Mouse (Mus musculus) 3134 (cell line): ENCODE data around the gene Rab11fip3.
A peak's percentile ranks its signal among the peaks of the same experiment; 100 is the strongest.

Source experiments
- DNase-seq: peaks from one replicate; pipeline ENCODE4 v3.0.0-alpha.2; 2011; ENCODE audit warnings: low spot score; ENCODE audit not compliant: insufficient read length; ENCODE audit errors: extremely low read depth

Gene Rab11fip3

DNA sequence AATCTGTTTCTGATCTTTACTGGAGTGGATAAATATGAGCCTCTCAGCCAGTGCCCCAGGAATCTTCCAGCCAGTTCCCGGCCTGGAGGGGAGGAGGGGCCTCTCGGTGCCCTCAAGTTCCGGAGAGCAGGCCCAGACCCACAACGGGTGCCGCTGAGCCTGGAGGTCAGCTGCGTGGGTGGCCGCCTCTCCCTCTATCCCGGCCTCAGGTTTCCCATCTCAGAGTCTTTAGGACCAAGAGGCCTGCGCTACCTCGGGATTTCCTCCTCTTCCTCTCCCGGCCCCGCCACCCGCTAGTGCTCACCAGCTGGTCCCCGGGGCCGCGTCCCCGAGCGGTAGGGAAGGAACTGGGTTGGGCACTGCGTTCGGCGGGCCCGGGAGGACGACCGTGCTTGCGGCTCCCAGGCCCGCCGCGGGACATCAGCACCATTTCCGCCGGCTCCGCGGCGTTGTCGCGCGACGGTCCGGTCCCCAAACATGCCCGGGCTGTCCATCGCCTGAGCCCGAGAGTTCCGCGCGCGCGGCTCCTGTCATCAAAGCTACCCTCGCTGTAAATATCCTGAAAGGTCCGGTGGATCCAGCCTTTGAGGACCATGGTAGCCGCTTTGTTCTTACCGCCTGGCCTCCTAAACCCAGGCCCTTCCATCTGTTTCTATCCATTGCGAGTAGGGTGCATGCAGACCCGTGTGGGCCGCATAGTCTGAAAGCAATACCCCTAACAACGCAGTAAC, 127.7 kb downstream of the Rab11fip3 start:
- peak; percentile 87 for DNase-seq
